Mouse (Mus musculus): ENCODE measurements around the gene Ggt1.
A peak's percentile ranks its signal among the peaks of the same experiment; 100 is the strongest.

Gene Ggt1

DNA sequence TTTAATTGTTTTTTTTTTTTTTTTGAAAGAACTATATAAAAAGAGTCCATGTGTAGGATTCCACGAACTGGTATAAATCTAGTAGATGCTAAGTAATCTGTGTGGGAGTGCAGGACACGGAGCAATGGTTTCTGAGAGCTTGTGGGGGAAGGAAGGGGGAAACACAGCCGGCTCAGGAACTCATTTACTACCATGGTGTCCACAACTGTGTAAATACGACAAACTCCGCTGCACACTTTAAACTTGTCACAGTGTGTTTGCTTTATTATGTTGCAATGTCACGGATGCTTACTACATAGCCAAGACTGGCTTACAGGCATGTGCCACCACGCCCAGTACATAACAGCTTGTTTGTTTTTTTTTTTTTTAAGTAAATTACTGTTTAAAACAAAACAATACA is 11.5 kb upstream of the Ggt1 start:
- no peak for DNase-seq (ENCODE audit: low read depth, low spot score)

DNA sequence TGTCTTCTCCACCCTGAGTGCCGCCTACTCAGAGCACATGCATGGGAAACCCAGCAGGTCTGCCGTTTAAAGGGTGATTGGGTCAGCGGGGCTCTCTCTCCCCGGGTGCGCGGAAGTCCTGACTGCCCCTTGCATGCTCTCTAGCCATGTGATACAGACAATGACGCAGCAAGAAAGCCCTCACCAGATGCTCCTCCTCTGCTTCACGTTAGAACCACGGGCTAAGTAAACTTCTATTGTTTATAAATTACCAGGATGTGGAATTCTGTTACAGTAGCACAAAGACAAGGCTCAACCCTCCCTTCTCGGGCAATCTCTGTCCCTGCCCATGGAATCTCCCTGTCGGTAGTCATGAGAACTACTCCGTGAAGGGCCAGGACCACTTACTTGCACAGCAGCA is 10.2 kb upstream of the Ggt1 start:
- peak; percentile 76 for DNase-seq (ENCODE audit: low read depth, low spot score)

GRCm38 (mm10) chr10:75552106-75552505 is 9.3 kb upstream of the Ggt1 start:
- DNase-seq (ENCODE audit: low read depth, low spot score): no peak

DNA sequence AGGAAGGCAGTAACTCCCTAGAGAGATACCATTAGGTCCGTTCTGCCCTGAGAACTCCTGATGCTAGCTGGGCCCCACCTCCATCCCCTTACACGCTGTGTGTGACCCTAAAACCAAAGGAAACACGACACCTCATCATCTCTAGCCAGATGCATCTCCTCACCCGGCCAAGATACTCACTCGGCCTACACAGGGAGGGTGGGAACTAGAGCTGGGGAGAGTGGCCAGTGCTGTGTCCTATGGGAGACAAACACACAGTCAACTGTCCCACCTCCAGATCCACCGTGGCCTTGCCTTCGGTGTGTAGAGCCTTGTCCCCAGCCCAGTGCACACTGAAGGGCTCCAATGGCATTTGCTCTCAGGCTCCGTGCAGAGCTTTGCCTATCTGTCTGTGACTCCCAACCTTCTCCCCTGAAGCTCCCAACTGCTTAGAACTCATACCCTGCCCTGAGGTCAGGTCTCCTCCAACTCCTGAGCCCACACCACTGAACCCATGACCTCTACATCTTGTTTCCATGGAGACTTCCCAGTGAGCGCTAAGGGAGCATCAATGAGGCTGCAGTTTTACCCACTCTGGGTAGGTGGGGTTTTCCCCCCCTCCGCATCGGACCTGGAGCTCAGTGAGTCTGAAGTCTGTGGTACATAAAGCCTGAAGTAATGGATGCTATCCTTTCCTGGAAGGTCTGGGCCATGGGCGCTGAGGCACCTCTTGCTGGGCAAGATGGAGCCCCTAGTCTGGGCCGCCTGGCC is 8.5 kb upstream of the Ggt1 start:
- DNase-seq (ENCODE audit: low read depth, low spot score): peak; percentile 28

GRCm38 (mm10) chr10:75554090-75554489 is 7.3 kb upstream of the Ggt1 start:
- no peak for DNase-seq (ENCODE audit: low read depth, low spot score)

DNA sequence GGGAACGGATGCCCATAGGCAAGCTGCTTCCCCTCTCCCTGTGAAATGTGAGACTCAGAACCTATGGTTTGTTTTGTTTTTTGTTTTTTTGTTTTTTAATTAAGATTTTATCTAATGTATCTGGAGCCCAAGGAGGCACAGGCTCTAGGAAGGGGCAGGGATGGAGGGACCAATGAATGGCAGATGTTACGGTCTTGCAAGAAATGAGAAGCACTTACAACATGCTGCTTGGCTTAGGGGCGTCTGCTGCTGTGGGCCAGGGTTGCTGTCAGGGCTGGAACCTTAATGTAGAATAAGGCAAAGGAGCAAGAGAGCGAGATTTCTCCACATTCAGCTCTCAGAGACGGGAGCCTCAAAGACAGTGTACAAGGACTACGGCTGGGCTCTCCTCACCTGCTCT is 5.8 kb upstream of the Ggt1 start:
- DNase-seq (ENCODE audit: low read depth, low spot score): no peak

- DNase-seq (ENCODE audit: low read depth, low spot score): no peak
Observed at GRCm38 (mm10) chr10:75556026-75556425, 5.4 kb upstream of the Ggt1 start.

DNA sequence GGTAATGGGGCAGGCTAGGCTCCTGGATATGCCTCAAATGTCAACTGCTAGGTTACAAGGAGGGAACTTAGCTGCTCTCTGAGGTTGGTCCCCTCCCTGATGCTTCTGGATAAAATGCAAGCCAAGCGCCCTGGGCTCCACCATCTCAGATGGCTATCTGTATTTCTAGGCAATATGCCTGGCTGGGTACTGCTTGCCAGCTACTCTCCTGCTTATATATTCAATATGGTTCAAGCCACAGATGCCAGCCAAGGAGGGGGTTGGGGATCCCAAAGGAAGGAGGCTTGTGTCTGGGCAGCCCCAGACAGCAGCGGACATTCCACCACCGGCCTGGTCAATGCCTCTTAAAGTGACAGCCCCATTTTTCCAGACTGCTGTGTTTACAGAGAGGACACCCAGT is 2.9 kb upstream of the Ggt1 start:
- DNase-seq (ENCODE audit: low read depth, low spot score): no peak

DNA sequence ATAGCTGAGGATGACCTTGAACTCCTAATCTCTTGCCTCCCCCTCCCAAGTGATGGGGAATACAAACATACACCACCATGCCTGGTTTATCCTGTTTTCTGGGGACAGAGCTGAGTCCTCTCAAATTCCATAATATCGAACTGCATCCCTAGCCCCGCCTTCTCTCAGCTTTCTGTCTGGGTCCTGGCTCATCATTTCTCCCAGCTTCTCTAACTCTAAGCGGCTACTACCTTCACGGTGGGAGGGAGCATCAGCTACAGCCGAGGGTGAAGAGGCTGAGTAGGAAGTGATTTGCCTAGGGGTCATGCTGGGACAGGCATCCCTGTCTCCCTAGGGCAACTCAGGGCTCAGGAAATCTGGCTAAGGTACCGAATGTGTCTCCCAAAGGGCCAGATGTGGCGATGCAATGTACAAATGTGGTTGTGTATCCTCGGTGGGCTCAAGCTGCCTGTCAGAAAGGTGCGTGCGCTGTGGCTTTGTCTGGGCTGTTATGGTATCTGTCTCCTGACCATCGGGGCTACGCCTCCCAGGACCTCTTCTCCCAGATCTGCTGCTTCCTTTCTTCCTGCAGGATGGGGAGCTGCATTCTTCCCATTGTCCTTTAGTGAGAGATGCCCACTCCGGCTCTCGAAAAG is 2.2 kb upstream of the Ggt1 start:
- DNase-seq (ENCODE audit: low read depth, low spot score): no peak

DNA sequence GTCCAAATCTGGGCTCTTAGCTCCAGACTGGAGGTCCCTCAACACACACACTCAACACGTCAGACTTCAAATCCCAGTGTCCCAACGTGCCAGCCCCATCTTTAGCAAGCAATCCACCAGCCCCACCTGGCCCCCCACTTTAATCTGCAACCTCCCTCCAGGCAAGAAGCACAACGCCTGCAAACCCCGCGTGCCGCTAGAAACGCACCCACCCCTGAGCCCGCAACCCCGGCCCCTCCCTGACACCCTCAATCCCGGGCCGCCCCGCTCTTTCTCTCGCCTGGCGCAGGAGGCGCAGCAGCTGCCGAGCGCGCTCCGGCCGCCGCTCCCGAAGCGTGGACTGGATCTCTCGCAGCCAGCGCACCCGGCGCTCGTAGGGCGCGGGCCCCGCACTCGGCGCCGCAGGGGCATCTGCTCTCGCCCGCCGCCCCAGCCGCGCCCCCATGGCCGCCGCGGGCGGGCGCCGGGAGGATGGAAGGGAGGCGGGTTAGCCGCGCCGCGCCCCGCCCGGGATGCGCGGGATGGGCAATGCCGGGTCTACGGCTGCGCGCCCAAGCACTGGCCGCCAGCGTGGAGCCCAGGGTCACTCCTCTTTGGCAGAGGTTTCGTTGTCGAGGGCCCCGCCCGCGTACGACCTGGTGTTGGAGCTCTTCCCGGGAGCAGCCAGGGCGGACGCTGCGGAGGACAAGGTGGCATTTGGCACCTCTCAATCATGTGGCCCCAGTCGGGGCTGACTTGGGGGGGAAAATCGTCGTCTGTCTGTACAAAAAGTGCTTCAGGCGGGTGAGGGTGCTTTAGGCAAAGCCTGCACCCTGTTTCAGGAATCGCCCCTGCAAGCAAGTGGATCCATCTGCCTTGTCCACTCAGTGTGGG is 1.5 kb upstream of the Ggt1 start, which contains the start of gene Lrrc75b:
Gene Lrrc75b, minus strand, starts transcription at position 655 of the 873 bp plus-strand sequence.
- peak; percentile 44 for DNase-seq (ENCODE audit: low read depth, low spot score)

GRCm38 (mm10) chr10:75560549-75560899 is 880 bp upstream of the Ggt1 start:
- no peak for DNase-seq (ENCODE audit: low read depth, low spot score)

GRCm38 (mm10) chr10:75562596-75562995 is 1.2 kb downstream of the Ggt1 start:
- DNase-seq (ENCODE audit: low read depth, low spot score): peak; percentile 45

- no peak for DNase-seq (ENCODE audit: low read depth, low spot score)
Observed at GRCm38 (mm10) chr10:75564687-75565265, 3.4 kb downstream of the Ggt1 start.

DNA sequence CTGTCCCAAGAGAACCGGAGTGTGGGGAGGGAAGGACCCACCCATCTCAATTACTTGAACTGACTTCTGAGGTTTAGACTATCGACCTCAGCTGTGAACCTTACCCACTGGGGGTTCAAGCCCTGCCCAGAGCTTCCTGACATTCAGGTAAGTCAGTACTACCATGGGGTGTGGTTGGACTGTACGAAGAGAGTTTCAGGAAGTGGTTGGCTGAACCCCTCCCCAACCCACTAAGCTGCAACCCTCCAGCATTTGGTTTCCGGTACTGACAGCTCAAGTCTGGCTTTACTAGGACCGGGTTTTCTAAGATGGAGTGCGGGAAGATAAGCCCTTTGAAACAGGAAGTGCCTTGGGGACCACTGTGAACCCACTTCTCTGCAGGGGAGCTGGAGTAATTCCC is 4.0 kb downstream of the Ggt1 start:
- peak; percentile 32 for DNase-seq (ENCODE audit: low read depth, low spot score)

DNA sequence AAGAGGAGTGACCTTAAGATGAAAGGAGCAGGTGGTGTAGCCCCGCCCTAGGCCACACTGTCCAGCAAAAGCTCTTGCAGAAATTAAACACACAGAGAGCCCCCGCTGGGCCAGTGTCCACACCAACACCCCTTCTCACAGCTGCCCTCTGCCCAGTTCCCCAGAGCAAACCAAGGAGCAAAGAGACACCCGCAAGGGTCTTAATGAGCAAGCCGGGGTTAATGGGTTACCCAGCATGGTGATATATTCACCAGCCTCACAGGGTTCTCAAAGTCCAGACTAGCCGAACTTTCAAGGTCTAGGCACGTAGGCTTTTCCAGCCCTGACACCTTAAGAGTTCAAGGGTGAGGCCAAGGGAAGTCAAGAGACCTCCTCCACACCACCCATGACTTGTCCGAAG is 4.5 kb downstream of the Ggt1 start:
- peak; percentile 31 for DNase-seq (ENCODE audit: low read depth, low spot score)

DNA sequence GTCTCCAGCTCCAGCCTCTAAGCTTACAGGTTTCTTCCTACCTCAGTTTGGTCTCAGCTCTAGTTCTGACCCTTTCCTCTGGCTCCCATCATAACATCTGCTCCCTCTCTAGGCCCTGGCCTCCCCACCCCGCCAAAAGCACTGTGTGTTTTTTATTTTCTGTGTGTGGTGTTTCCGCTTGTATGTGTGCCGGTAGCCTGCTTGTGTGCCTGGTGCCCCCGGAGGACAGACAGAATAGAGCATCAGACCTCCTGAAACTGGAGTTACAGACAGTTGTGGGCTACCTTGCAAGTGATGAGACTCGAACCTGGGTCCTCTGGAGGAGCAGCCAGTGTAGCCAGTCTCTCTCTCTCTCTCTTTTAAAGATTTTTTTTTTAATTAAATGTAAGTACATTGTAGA is 4.9 kb downstream of the Ggt1 start:
- DNase-seq (ENCODE audit: low read depth, low spot score): peak; percentile 46

DNA sequence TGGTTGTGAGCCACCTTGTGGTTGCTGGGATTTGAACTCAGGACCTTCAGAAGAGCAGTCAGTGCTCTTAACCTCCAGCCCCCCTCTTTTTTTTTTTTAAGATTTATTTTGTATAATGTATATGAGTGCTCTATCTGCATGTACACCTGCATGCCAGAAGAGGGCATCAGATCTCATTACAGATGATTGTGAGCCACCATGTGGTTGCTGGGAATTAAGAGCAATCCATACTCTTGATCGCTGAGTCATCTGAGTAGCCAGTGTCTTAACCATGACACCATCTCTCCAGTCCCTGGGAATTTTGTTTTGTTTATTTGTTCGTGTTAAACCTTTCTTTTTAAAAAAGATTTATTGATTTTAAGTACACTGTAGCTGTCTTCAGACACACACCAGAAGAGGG is 5.4 kb downstream of the Ggt1 start:
- peak; percentile 50 for DNase-seq (ENCODE audit: low read depth, low spot score)

DNA sequence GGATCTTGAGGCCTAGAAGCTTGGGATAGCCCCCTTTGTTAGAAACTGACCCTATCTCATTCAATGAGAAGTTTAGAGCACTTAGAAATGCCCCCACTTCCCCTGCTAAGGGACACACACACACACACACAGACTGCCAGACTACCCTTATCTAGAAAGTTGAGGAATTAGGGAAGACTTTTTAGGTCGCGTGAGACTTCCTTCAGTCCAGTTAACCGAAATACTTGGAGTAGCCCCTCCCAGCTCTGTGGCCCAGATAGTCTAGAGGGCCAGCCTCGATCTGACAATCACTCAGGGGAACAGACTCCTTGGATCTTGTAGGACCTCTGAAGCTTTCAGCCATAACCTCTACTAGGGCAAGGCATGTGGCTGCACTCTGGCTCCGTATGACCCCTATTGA is 6.6 kb downstream of the Ggt1 start:
- no peak for DNase-seq (ENCODE audit: low read depth, low spot score)

- DNase-seq (ENCODE audit: low read depth, low spot score): no peak
Observed at GRCm38 (mm10) chr10:75568441-75568840, 7.0 kb downstream of the Ggt1 start.

DNA sequence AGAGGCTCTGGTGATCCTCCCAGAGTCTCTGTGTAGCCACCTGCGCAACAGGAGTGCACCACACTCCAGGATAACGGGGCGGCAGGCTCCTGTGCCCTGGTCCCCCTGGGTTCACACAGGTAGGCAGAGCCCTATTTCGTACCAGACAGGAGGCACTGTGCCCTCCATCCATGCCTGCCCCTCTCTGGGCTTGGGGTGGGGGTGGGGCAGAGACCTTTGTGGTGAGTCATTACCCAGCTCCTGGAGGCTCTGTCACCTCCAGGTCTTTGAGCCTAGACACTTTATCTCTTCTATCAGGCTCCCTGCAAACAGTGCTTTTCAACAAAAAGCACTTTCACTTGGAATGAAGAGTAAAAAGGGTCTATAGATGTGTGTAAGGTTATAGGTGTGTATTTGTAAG is 7.4 kb downstream of the Ggt1 start:
- DNase-seq (ENCODE audit: low read depth, low spot score): no peak

GRCm38 (mm10) chr10:75570981-75571657 is 9.7 kb downstream of the Ggt1 start:
- no peak for DNase-seq (ENCODE audit: low read depth, low spot score)

DNA sequence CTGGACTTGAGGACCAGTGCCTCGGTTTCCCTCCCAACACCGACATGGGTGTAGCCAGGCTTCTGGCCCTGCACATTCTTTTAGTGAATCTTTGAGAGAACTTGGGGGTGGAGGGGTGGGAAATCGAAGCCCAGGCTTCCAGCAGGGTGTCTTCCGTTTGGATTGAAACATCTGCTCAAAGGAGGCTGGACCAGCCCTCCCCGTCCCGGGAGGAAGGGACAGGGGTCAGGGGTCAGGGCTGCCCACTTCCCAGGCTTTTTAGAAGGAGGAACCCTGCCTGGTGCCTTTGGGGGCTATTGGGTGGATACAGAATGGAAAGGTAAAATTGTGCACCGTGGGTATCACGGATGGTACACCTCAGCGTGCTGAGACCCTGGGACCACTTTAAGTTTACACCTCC is 10.5 kb downstream of the Ggt1 start:
- DNase-seq (ENCODE audit: low read depth, low spot score): no peak

All from ZHBTc4 (cell line).